Mouse (Mus musculus) heart, adult 2 months (tissue): ENCODE measurements around the gene Grk4.

Experiments used
- CTCF ChIP-seq: fragments of 200-600 bp; IDR thresholded peaks from 2 replicates; pipeline ENCODE4 v1.8.1; 2022; ENCODE audit warnings: antibody characterized with exemption, mild to moderate bottlenecking, moderate library complexity
- POLR2A ChIP-seq: fragments of 200-500 bp; IDR thresholded peaks from 2 replicates; pipeline ENCODE4 v1.6.1; 2011; ENCODE audit warnings: mild to moderate bottlenecking, low read depth, low read length, control low read depth; ENCODE audit not compliant: insufficient read depth

- no peak for TF ChIP-seq CTCF
- no peak for TF ChIP-seq POLR2A
These were observed 29.7 kb downstream of the Grk4 start for GRCm38 (mm10) chr5:34689868-34690267.
